Mouse (Mus musculus) lung, embryonic 16.5 days (tissue): ENCODE results near the gene Rasgrp3. TPM values are rescaled to one million over a fixed set of nuclear protein-coding genes. Genes with fewer than 3 reads are reported as not detected.

ENCODE experiments used
- ATAC-seq: fragments of 200-750 bp; cut with Nextera tagmentation; 2 replicates; pipeline ENCODE4 v1.8.0; 2017; ENCODE audit warnings: low read depth, mild to moderate bottlenecking, moderate library complexity
- H3K27ac ChIP-seq: fragments of 300-500 bp; sonication (generic); 2 replicates; pipeline ENCODE4 v1.5.1; 2014; ENCODE audit warnings: mild to moderate bottlenecking, control low read depth, low read length
- H3K27me3 ChIP-seq: fragments of 300-500 bp; sonication (generic); 2 replicates; pipeline ENCODE4 v1.6.1; 2014; ENCODE audit warnings: low read depth, low read length, mixed read lengths; ENCODE audit not compliant: control insufficient read depth, insufficient read depth
- H3K36me3 ChIP-seq: fragments of 300-500 bp; sonication (generic); 2 replicates; pipeline ENCODE4 v1.6.1; 2014; ENCODE audit warnings: low read length; ENCODE audit not compliant: control insufficient read depth, insufficient read depth
- H3K4me1 ChIP-seq: fragments of 300-500 bp; sonication (generic); replicated peaks from 2 replicates; pipeline ENCODE4 v1.6.1; 2014; ENCODE audit warnings: low read length, mixed read lengths; ENCODE audit not compliant: control insufficient read depth, insufficient read depth
- H3K4me2 ChIP-seq: fragments of 300-500 bp; sonication (generic); 2 replicates; pipeline ENCODE4 v1.6.1; 2014; ENCODE audit warnings: low read depth, low read length, control low read depth
- H3K4me3 ChIP-seq: fragments of 300-500 bp; sonication (generic); 2 replicates; pipeline ENCODE4 v1.5.1; 2014; ENCODE audit warnings: mild to moderate bottlenecking, low read length, control low read depth
- H3K9ac ChIP-seq: fragments of 300-500 bp; sonication (generic); 2 replicates; pipeline ENCODE4 v1.6.1; 2014; ENCODE audit warnings: low read length, control low read depth
- H3K9me3 ChIP-seq: fragments of 300-500 bp; sonication (generic); 2 replicates; pipeline ENCODE4 v1.6.1; 2016; ENCODE audit warnings: low read length; ENCODE audit not compliant: control insufficient read depth
- WGBS: fragments of 180-500 bp; shearing (Covaris S2); extraction: QIAGEN DNeasy Blood & Tissue Kit; methylation state at CpG from one replicate; pipeline ENCODE4 v1.1.7; 2014; 5-methylcytosine and 5-hydroxymethylcytosine counted together
- polyA plus RNA-seq: library from polyadenylated mRNA; unstranded; fragments of >200 nt; fragmentation: Nextera tagmentation; extraction: Ambion mirVana; gene quantifications from 2 replicates; pipeline ENCODE4 v1.2.1, GENCODE M21; 2015

Gene Rasgrp3
- polyA plus RNA-seq, 1 experiment from 2014 or later, result 34.3 TPM

GRCm38 (mm10) chr17:75505053-75505452, 69.4 kb downstream of the Rasgrp3 start:
- H3K9me3 ChIP-seq, result no peaks in the 10 kb centered on the region

DNA sequence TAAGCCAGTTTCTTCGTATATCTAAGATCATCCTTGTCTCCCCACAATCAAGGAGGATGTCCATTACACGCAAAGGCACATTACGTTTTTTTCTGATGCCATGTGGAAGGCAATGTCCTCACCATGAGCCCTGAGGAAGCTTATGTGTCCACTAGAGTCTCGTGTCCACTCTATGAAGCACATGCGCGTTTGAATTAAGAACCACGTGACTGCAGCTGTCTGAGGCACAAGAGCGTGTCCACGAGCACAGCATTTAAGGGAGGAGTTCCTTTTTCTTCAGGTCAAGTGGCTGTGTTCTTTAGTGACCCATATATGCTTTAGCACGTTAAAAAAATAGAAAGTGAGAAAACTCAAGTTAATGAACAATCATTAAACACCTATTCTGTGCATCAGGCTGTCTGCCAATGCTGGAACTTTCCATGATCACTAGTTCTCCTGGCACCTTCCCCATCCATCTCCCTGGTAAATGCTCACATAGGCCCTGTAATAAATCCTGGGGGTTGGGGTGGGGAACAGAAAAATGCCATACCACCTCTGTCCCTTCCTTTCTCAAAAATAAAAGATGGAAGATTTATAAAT, 70.5 kb downstream of the Rasgrp3 start:
- no peaks in the 10 kb centered on the region for H3K36me3 ChIP-seq
- H3K27ac ChIP-seq, result no peak overlapping the region
- no peaks in the 10 kb centered on the region for H3K27me3 ChIP-seq
- 76% methylated on average over 10 of the region's 10 CpGs for WGBS
- no peak overlapping the region for H3K4me2 ChIP-seq
- no peak for ATAC-seq
- H3K4me1 ChIP-seq, result no peaks in the 10 kb centered on the region
- H3K9ac ChIP-seq, result no peak overlapping the region
- H3K9me3 ChIP-seq, result no peaks in the 10 kb centered on the region
- H3K4me3 ChIP-seq, result no peak overlapping the region

More at GRCm38 (mm10) chr17:75505053-75505452, 69.4 kb downstream of the Rasgrp3 start:
- H3K4me2 ChIP-seq, result no peak overlapping the region
- H3K4me3 ChIP-seq, result no peak overlapping the region
- no peaks in the 10 kb centered on the region for H3K36me3 ChIP-seq
- ATAC-seq, result no peak
- H3K4me1 ChIP-seq, result no peaks in the 10 kb centered on the region
- H3K9ac ChIP-seq, result no peak overlapping the region
- 84% methylated on average over 5 of the region's 5 CpGs for WGBS
- no peak overlapping the region for H3K27ac ChIP-seq
- no peaks in the 10 kb centered on the region for H3K27me3 ChIP-seq

DNA sequence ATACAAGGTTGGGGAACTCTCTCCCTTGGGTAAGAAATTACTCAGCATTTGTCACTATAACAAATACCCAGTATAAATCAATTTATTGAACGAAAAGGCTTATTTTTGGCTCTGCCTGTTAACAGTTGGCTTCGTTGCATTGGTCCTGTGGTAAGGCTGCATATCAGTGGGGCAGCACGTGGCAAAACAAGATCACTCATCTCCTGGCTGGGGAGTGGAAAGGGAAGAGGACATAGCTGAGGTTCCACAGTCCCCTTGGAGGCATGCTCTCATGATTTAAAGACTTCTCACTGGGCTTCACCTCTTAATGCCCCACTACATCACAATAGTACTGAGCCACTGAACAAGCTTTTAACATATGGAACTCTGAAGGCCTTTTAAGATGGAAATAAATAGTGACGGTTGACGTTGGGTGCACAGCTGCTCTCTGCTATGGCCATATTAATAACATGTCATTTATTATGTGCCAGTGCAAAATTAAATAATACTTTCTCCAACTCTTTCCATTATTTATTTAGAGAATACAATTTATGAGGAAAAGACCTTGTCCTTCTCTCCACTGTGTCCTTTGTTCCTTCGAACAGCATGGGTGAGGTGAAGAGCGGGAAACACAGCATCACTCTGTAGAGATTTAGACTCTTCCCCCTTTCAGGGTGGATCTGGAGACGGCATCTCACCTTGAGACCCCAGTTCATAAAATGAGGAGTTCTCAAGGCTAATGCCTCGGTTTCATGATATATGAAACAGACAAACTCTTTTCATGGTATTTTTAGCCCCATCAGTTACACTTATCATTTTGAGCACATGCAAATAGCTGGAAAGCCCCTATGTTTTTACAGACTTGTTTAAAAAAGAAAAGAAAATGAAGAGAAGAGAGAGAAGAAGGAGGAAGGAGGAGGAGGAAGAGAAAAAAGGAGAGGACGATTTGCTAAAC, 71.3 kb downstream of the Rasgrp3 start:
- H3K27me3 ChIP-seq, result no peaks in the 10 kb centered on the region
- H3K4me2 ChIP-seq, result no peak overlapping the region
- H3K36me3 ChIP-seq, result no peaks in the 10 kb centered on the region
- 77% methylated on average over 10 of the region's 10 CpGs for WGBS
- no peak for ATAC-seq
- no peak overlapping the region for H3K27ac ChIP-seq
- H3K4me3 ChIP-seq, result no peak overlapping the region
- no peaks in the 10 kb centered on the region for H3K9me3 ChIP-seq
- H3K9ac ChIP-seq, result no peak overlapping the region
- no peaks in the 10 kb centered on the region for H3K4me1 ChIP-seq

DNA sequence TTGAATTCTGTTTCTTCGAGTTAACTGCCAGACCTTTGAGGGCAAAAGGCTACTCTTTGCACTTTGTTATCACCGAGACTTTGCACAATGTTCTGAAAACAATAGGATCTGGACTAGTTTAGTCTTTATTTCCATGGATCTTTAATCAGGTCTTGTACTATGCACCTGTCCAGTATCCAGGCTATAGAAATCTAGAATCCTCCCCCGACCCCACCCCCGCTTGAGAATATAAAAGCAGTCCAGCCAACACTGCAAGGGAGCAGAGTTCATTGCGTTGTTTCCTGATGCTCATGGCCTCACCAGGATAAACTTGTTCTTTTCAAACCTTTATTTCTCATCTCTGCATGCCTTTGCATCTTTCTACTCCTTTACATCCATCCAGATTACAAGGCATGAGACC, 73.6 kb downstream of the Rasgrp3 start:
- Histone ChIP-seq H3K4me1 (no peaks in the 10 kb centered on the region), H3K27ac (no peak overlapping the region), H3K27me3 (no peaks in the 10 kb centered on the region), H3K4me3 (no peak overlapping the region), H3K4me2 (no peak overlapping the region), H3K9me3 (no peaks in the 10 kb centered on the region), H3K9ac (no peak overlapping the region), H3K36me3 (no peaks in the 10 kb centered on the region)
- no peak for ATAC-seq
- 89% methylated on average over 5 of the region's 5 CpGs for WGBS

GRCm38 (mm10) chr17:75516591-75516990, 80.9 kb downstream of the Rasgrp3 start:
- 43% methylated on average over 4 of the region's 4 CpGs for WGBS
- H3K4me2 ChIP-seq, result no peak overlapping the region
- no peaks in the 10 kb centered on the region for H3K4me1 ChIP-seq
- no peaks in the 10 kb centered on the region for H3K27me3 ChIP-seq
- H3K36me3 ChIP-seq, result no peaks in the 10 kb centered on the region
- H3K9me3 ChIP-seq, result no peaks in the 10 kb centered on the region
- no peak for ATAC-seq
- H3K9ac ChIP-seq, result no peak overlapping the region
- no peak overlapping the region for H3K4me3 ChIP-seq
- no peak overlapping the region for H3K27ac ChIP-seq

- 56% methylated on average over 8 of the region's 8 CpGs for WGBS
- Histone ChIP-seq H3K9ac (no peak overlapping the region), H3K27me3 (no peaks in the 10 kb centered on the region)
Measured at GRCm38 (mm10) chr17:75518181-75518901, 82.6 kb downstream of the Rasgrp3 start.

GRCm38 (mm10) chr17:75519239-75519900, 83.7 kb downstream of the Rasgrp3 start:
- Histone ChIP-seq H3K4me3 (no peak overlapping the region), H3K4me1 (peaks cover 3% of the 10 kb centered on the region; the same call in 1 of the 2 replicates), H3K27me3 (no peaks in the 10 kb centered on the region), H3K4me2 (no peak overlapping the region), H3K9ac (no peak overlapping the region), H3K9me3 (no peaks in the 10 kb centered on the region), H3K36me3 (no peaks in the 10 kb centered on the region), H3K27ac (no peak overlapping the region)
- no peak for ATAC-seq
- 58% methylated on average over 8 of the region's 8 CpGs for WGBS

More at GRCm38 (mm10) chr17:75518181-75518901, 82.6 kb downstream of the Rasgrp3 start:
- Histone ChIP-seq H3K36me3 (no peaks in the 10 kb centered on the region), H3K4me3 (no peak overlapping the region), H3K4me2 (no peak overlapping the region), H3K9me3 (no peaks in the 10 kb centered on the region), H3K27ac (no peak overlapping the region), H3K4me1 (peaks cover 3% of the 10 kb centered on the region; the same call in 1 of the 2 replicates)
- no peak for ATAC-seq

DNA sequence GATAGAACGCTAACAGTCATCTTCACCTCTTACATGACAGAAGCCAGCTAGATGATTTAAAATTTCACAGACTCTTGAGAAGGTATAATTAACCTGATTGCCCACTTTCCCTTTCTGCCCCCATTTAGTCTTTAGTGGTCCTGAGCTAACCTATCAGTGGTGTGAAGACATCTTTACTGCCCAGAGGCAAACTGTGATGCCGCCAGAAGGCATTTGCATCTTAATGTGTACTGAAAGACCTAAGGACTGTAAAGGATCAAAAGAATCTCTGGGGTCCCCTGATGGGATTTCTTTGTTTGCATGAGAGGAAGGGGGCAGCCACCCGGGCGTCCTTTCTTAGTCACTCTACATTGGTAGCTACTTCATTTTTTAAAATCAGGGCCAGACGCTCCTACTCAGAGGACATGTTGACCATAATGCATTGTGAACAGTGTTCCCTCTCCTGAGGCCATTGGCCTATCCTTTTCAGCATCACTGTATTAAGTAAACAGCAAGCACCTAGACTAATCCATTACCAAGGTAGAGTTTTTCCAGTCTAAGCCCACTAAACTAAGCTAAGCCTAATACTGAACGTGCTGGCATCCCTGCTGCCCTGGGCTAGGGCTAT, 85.6 kb downstream of the Rasgrp3 start:
- ATAC-seq, result no peak
- Histone ChIP-seq H3K4me2 (no peak overlapping the region), H3K36me3 (no peaks in the 10 kb centered on the region), H3K27ac (no peak overlapping the region), H3K27me3 (no peaks in the 10 kb centered on the region), H3K4me1 (peaks cover 3% of the 10 kb centered on the region; the same call in 1 of the 2 replicates), H3K9ac (no peak overlapping the region), H3K4me3 (no peak overlapping the region), H3K9me3 (no peaks in the 10 kb centered on the region)
- 44% methylated on average over 6 of the region's 6 CpGs for WGBS
